Mouse (Mus musculus): ENCODE measurements around the gene Atp9a. TPM values are rescaled to one million over a fixed set of nuclear protein-coding genes. Genes with fewer than 3 reads are reported as not detected.

The Atp9a gene
- total RNA-seq, 1 experiment from 2014 or later, result 0.70 TPM

- no peak for ATAC-seq (ENCODE audit: extremely low read depth, insufficient number of reproducible peaks, low FRiP score, poor library complexity, severe bottlenecking)
Measured at GRCm38 (mm10) chr2:168691774-168692173, 50.4 kb downstream of the Atp9a start.

DNA sequence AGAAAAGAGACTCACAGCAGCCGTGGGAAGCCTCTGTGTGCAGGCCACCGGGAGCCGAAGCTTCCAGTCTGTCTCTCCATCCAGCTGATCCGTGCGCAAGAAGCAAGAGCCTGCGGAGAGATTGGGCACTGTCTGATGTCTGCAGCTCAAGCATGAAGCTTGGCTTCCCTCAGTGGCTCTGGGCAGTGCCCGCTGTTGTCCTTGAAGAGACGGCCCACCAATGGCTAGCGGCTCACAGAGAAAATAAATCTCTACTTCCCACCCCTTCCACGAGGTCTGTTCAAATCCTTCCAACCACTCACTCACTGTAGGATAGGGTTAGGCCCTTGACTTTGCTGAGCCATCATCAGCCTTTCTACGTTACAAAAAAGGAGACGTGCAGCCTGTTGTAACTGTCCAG lies 54.9 kb downstream of the Atp9a start:
- ATAC-seq (ENCODE audit: extremely low read depth, insufficient number of reproducible peaks, low FRiP score, poor library complexity, severe bottlenecking), result no peak

DNA sequence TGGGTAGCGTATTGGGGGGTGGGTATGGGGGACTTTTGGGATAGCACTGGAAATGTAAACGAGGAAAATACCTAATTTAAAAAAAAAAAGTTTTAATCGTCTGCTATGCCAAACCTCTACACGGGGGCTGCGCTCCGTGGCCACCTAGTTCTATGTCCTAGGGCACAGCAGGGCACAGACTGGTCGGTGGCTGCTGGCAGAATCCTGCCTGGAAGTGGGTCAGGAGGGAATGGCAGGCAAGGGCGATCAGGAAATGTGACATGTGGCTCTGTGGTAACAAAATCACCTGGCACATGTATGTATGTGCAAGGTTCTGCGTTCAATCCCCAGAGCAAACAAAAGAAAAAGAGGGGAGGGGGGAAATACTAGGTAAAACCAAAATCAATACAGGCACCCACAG lies 56.3 kb downstream of the Atp9a start:
- ATAC-seq (ENCODE audit: extremely low read depth, insufficient number of reproducible peaks, low FRiP score, poor library complexity, severe bottlenecking), result no peak

DNA sequence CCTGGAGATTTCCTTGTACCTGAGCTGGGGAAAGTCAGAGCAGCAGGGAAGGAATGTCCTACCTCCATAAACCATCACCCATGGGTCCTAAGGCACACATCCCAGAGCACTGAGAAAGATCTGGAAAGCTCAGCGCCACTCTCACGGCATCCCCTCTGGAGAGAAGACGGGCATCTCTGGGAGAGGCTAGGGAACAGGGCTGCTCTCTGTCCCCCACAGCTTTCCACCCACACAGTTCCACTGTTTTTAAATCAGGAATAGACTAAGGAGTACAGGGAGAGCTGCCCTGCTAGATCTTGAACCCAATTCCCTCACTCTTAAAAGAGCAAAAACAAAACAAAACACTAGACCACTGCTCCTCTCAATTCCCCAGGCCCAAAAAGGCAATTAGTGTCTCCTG lies 57.5 kb downstream of the Atp9a start:
- no peak for ATAC-seq (ENCODE audit: extremely low read depth, insufficient number of reproducible peaks, low FRiP score, poor library complexity, severe bottlenecking)

- ATAC-seq (ENCODE audit: extremely low read depth, insufficient number of reproducible peaks, low FRiP score, poor library complexity, severe bottlenecking), result no peak
Measured at GRCm38 (mm10) chr2:168683520-168684150, 58.6 kb downstream of the Atp9a start.

DNA sequence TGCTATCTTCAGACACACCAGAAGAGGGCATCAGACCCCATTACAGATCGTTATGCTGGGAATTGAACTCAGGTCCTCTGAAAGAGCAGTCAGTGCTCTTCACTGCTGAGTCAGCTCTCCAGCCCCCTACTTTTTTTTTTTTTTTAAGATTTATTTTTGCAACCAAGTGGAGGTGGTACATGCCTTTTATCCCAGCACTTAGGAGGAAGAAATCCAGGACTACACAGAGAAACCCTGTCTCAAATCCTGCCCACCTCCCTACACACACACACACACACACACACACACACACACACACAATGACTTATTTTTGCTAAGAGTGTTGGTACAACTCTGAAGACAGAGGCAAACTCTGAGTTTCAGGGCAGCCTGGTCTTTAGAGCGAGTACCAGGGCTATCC lies 59.5 kb downstream of the Atp9a start:
- no peak for ATAC-seq (ENCODE audit: extremely low read depth, insufficient number of reproducible peaks, low FRiP score, poor library complexity, severe bottlenecking)

DNA sequence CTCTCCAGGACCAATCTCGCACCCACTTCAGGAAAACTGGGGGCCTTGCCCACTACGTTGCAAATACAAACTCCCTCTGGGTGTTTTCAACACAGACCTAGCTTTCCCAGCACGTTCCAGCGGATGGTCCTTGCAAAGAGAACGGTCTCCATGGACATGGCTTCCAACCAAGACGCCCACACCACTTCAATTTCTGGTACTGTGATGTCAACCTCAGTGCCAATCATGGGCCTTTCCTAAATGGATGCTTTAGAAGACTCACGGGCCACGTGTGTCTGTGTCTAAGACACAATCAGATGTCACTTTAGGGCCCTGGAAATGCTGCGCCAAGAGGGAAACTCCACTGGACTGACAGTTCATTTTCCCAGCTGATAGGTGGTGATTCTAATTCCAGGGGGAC lies 60.7 kb downstream of the Atp9a start:
- no peak for ATAC-seq (ENCODE audit: extremely low read depth, insufficient number of reproducible peaks, low FRiP score, poor library complexity, severe bottlenecking)

DNA sequence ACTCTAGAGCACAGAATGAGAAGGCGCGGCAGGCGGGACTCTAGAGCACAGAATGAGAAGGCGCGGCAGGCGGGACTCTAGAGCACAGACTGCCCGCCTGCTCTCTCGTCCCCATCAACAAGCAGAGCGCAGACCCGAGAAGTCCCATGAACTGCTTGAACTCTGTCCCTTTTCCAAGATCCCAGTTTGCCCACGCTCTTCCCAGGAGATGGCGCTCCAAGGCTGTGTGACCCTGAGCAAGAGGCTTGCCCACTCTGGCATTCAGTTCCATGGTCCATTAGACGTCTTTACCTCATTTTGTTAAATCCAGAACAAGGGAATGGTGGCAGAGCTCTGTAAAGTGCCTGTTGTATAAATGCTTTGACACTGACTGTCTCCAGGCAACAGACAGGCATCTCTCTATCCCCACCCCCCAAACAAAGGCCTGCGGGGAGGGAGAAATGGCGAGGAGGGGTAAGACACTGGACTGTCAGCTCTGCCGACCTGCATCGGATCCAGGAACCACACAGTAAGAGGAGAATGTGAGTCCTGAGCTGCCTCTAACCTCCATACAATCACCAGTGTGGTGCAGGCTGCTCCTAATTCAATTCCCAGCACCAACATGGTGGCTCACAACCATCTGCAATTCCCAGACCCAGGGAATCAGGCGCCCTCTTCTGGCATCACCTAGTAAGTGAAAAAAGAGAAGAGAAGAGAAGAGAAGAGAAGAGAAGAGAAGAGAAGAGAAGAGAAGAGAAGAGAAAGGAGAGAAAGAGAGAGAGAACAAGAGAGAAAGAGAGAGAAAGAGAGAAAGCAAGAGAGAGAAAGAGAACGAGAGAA lies 62.6 kb downstream of the Atp9a start:
- ATAC-seq (ENCODE audit: extremely low read depth, insufficient number of reproducible peaks, low FRiP score, poor library complexity, severe bottlenecking), result no peak

DNA sequence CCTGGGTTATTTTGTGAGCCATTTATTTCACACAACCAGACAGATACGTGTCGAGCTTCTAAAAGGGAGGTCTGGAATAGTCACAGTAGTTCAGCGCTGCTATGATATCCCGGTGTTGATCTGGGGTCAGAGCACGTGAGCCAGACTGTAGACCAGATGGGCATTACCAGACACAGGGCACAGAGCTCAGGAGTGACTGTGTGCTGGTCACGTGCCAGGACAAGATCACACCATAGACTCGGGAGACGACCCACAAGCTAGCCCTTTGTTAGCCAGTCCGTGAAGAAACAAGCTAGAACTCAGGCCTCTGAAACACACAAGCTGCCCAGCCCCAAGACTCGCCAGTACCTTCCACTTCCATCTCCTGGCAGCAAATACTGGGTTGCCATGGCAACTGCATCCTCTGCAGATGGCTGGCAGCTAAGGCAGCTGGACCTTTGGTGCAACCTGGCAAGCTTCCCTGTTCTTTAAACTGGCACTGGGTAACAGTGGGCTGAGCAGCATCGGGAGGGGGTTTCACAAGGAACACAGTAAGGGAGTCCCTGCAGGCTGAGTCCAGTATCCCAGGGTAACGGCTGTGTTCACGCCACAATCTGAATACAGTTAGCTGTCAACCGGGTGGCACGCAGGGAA lies 63.4 kb downstream of the Atp9a start:
- no peak for ATAC-seq (ENCODE audit: extremely low read depth, insufficient number of reproducible peaks, low FRiP score, poor library complexity, severe bottlenecking)

DNA sequence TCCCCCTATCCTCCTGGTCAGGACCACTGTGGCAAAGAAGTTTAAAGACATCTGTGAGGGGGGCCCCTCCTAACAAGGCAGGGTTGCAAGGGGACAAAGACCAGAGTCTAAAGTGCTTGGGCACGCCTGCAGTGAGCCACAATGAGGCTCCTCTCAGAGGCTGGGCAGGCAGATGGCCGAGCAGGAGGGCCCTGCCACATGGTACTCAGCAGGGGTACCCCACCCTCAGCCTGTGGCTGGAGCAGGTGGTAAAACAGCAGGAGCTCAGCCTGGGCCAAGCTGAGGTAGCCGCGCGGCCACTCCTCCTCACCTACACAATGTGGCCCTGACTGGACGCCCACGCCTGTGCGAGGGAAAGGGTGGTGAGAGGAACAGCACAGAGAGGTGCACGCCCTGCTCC lies 64.6 kb downstream of the Atp9a start:
- ATAC-seq (ENCODE audit: extremely low read depth, insufficient number of reproducible peaks, low FRiP score, poor library complexity, severe bottlenecking), result no peak

GRCm38 (mm10) chr2:168671724-168672123 lies 70.5 kb downstream of the Atp9a start:
- ATAC-seq (ENCODE audit: extremely low read depth, insufficient number of reproducible peaks, low FRiP score, poor library complexity, severe bottlenecking), result no peak

- ATAC-seq (ENCODE audit: extremely low read depth, insufficient number of reproducible peaks, low FRiP score, poor library complexity, severe bottlenecking), result no peak
Measured at GRCm38 (mm10) chr2:168670241-168670640, 72.0 kb downstream of the Atp9a start.

- no peak for ATAC-seq (ENCODE audit: extremely low read depth, insufficient number of reproducible peaks, low FRiP score, poor library complexity, severe bottlenecking)
Measured at GRCm38 (mm10) chr2:168669762-168670161, 72.4 kb downstream of the Atp9a start.

GRCm38 (mm10) chr2:168667745-168668144 lies 74.5 kb downstream of the Atp9a start:
- ATAC-seq (ENCODE audit: extremely low read depth, insufficient number of reproducible peaks, low FRiP score, poor library complexity, severe bottlenecking), result no peak

GRCm38 (mm10) chr2:168665680-168666079 lies 76.5 kb downstream of the Atp9a start:
- no peak for ATAC-seq (ENCODE audit: extremely low read depth, insufficient number of reproducible peaks, low FRiP score, poor library complexity, severe bottlenecking)

DNA sequence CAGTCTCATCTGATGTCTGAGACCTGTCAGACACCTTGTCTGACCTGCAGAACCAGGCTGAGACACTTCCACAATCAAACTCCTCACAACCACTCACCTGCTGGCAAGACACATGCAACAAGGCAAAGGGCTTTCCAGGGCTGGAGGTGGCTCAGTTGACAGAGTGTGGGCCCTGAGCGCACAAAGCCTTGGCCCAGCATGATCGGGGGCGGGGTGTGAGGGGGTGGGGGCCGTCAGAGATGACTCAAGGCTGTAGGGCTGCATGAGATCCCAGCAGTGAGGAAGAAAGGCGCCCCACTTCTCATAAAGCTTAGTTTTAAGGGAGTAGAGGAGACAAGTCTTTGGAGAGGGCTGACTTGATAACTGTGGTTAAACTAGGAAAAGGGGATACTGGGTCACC lies 78.5 kb downstream of the Atp9a start:
- no peak for ATAC-seq (ENCODE audit: extremely low read depth, insufficient number of reproducible peaks, low FRiP score, poor library complexity, severe bottlenecking)

- ATAC-seq (ENCODE audit: extremely low read depth, insufficient number of reproducible peaks, low FRiP score, poor library complexity, severe bottlenecking), result no peak
Measured at GRCm38 (mm10) chr2:168663216-168663615, 79.0 kb downstream of the Atp9a start.

- ATAC-seq (ENCODE audit: extremely low read depth, insufficient number of reproducible peaks, low FRiP score, poor library complexity, severe bottlenecking), result no peak
Measured at GRCm38 (mm10) chr2:168661802-168662201, 80.4 kb downstream of the Atp9a start.

GRCm38 (mm10) chr2:168660344-168660743 lies 81.9 kb downstream of the Atp9a start:
- ATAC-seq (ENCODE audit: extremely low read depth, insufficient number of reproducible peaks, low FRiP score, poor library complexity, severe bottlenecking), result no peak

DNA sequence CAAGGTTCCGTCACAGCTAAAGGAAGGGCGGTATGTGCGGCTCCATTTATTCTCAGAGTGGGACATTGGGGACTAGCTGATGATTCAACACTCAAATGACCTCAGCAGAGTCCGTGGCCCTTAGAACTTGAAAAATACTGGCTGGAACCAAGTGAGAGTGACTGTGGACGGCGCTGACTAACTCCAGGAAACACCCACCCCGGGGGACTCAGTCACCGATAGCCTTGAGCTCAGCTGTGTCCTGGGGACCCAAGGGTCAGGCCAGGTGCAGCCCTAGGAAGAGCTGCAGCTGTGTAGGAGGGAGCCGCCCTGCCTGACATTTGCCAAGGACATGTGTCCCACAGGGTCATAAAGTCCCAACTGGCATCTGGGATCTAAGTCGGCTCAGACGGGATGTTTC lies 83.7 kb downstream of the Atp9a start:
- no peak for ATAC-seq (ENCODE audit: extremely low read depth, insufficient number of reproducible peaks, low FRiP score, poor library complexity, severe bottlenecking)

All from neutrophil, adult 5-6 weeks (primary cell).